Mouse (Mus musculus) kidney, adult 2 months (tissue): ENCODE data around the gene Cdh6. TPM values are rescaled to one million over a fixed set of nuclear protein-coding genes. Genes with fewer than 3 reads are reported as not detected.
A peak's percentile ranks its signal among the peaks of the same experiment; 100 is the strongest.

ENCODE experiments used
- DNase-seq: peaks from one replicate; pipeline ENCODE4 v3.0.0; 2021
- H3K27ac ChIP-seq: fragments of 200-500 bp; 2 replicates; pipeline ENCODE4 v1.5.1; 2012; ENCODE audit warnings: low read depth, low read length, control low read depth, inconsistent platforms; ENCODE audit not compliant: insufficient read depth
- H3K27me3 ChIP-seq: fragments of 200-500 bp; replicated peaks from 2 replicates; pipeline ENCODE4 v1.6.1; 2012; ENCODE audit warnings: mild to moderate bottlenecking, moderate library complexity, low read length, inconsistent platforms; ENCODE audit not compliant: control insufficient read depth, insufficient read depth
- H3K36me3 ChIP-seq: fragments of 200-500 bp; 2 replicates; pipeline ENCODE4 v1.6.1; 2012; ENCODE audit warnings: mild to moderate bottlenecking, moderate library complexity, low read length, inconsistent platforms; ENCODE audit not compliant: control insufficient read depth, insufficient read depth
- H3K4me1 ChIP-seq: fragments of 200-500 bp; 2 replicates; pipeline ENCODE4 v1.6.1; 2011; ENCODE audit warnings: low read length; ENCODE audit not compliant: control insufficient read depth, insufficient read depth
- H3K4me3 ChIP-seq: fragments of 200-500 bp; 2 replicates; pipeline ENCODE4 v1.5.1; 2011; ENCODE audit warnings: mild to moderate bottlenecking, low read depth, low read length, control low read depth; ENCODE audit not compliant: insufficient read depth
- CTCF ChIP-seq: fragments of 200-500 bp; conservative IDR thresholded peaks from 2 replicates; pipeline ENCODE4 v1.5.1; 2011; ENCODE audit warnings: low read depth, mild to moderate bottlenecking, control low read depth, low read length, moderate library complexity, mixed read lengths; ENCODE audit not compliant: insufficient read depth, insufficient read length
- POLR2A ChIP-seq: fragments of 200-500 bp; IDR thresholded peaks from one replicate; pipeline ENCODE4 v1.6.1; 2011; ENCODE audit warnings: low read depth, low read length, control low read depth
- WGBS: fragments of 180-500 bp; shearing (Covaris S2); methylation state at CpG from one replicate; pipeline ENCODE4 v1.1.7; 2018; 5-methylcytosine and 5-hydroxymethylcytosine counted together
- polyA plus RNA-seq: library from polyadenylated mRNA; depleted of rRNA; stranded (reverse); fragments of >200 nt; gene quantifications from 2 replicates; pipeline ENCODE4 v1.2.3, GENCODE M21; 2012

Gene Cdh6
- polyA plus RNA-seq, 1 experiment: 1.8 TPM

DNA sequence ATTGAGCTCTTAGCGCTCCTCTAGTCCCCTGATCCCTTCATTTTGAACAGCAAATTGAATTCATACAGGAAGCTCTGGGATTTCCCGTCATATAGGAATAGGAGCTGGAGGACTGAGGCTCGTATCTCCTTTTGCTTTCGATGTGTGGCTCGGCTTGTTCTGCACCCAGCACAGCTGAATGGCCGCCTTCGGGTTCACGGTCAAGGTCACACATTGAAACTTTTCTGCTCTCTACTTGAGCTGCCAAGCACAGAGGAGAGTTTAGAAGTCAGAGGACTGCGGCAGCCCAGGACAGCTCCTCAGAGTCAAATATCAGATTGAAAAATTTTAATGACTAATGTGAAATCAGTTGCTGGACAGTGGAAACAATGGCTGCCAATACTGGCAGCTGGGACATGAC lies 88.7 kb downstream of the Cdh6 start:
- Histone ChIP-seq H3K36me3 (no peaks in the 10 kb centered on the region), H3K4me1 (no peaks in the 10 kb centered on the region), H3K27ac (no peak overlapping the region), H3K4me3 (no peak overlapping the region), H3K27me3 (no peaks in the 10 kb centered on the region)
- 62% methylated on average over 9 of the region's 9 CpGs for WGBS
- TF ChIP-seq CTCF (no peak), POLR2A (no peak)
- no peak for DNase-seq

DNA sequence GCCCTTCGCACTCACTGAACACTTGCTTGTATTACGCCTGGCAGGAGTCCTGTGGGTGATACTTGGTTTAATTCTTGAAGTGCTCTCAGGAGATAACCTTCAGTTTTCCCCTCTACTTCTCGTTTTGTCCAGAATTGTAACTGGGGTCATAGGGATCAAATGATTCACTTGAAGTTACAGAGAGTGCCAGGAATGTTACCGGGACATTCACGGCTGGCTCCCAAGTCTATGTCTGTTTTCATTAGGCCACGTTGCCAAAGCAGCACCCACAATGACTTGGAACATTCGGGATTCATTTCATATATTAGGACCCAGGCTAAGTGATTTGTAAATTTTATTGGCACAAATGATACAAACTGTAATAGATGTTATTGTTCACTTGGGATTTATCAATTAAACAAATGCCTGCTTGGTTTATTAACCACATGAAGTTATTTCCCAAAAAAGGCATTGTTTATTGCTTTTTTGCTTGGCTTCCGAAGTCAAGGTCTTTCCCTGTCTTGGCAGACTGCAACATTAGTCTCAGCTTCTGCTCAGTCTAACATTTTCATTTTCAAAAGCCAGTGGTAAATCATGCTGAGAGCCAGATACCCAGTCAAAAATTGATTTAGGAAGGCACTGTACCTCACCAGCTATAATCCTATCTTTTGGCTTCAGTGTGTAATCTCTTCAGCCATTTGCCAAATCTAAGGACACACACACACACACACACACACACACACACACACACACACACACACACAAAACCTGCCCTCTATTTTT lies 96.4 kb downstream of the Cdh6 start:
- Histone ChIP-seq H3K4me1 (no peaks in the 10 kb centered on the region), H3K36me3 (no peaks in the 10 kb centered on the region), H3K27ac (no peak overlapping the region), H3K27me3 (no peaks in the 10 kb centered on the region), H3K4me3 (no peak overlapping the region)
- WGBS: 58% methylated on average over 8 of the region's 8 CpGs
- DNase-seq: no peak
- no peak for TF ChIP-seq CTCF
- TF ChIP-seq POLR2A: no peak

- Histone ChIP-seq H3K36me3 (no peaks in the 10 kb centered on the region), H3K27ac (no peak overlapping the region), H3K4me1 (no peaks in the 10 kb centered on the region), H3K4me3 (no peak overlapping the region), H3K27me3 (no peaks in the 10 kb centered on the region)
- TF ChIP-seq POLR2A (no peak), CTCF (no peak)
- WGBS: 60% methylated on average over 4 of the region's 4 CpGs
- DNase-seq: no peak
These were observed 99.4 kb downstream of the Cdh6 start for GRCm38 (mm10) chr15:13074047-13074446.

- TF ChIP-seq POLR2A: no peak
- no peak for TF ChIP-seq CTCF
- Histone ChIP-seq H3K27ac (no peak overlapping the region), H3K4me3 (no peak overlapping the region), H3K4me1 (no peaks in the 10 kb centered on the region), H3K36me3 (no peaks in the 10 kb centered on the region), H3K27me3 (no peaks in the 10 kb centered on the region)
- DNase-seq: no peak
These were observed 105.3 kb downstream of the Cdh6 start for GRCm38 (mm10) chr15:13068213-13068516.

DNA sequence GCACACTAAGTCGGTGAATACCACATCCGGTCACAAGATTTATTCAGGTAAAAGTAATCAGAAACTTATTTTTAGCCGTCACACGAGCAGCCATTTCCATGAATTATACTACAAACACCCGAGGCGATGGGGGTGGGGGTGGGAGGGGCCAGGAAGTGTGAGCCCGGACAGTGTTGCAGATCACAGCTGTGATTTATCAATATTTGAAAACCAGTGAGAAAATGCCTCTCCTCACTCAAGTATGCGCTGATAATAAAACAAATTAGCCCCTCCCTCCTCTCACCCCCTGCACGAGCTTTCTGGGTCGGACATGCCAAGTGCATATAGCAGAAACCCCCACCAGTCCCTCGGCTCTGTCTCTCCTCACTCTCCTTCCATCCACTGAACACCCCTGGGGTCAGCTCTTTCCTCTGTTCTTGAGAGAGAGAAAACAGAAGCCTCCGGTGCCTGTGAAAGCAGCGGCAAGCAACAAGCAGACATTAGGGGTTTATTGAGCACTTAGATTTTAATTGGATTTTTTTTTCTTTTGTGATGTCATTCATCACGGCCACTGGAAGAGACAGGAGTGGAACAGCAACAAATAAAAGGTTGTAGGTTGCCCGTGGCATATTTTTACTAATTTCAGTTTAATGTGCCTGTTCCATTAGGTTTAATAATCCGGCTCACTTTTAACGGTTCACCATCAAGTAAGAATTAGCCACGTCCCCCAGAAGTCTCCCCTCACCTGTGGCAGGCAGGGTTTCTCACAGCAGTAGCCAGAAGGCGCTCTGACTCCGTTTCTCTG lies 105.9 kb downstream of the Cdh6 start:
- Histone ChIP-seq H3K4me1 (no peaks in the 10 kb centered on the region), H3K27ac (no peak overlapping the region), H3K36me3 (no peaks in the 10 kb centered on the region), H3K27me3 (no peaks in the 10 kb centered on the region), H3K4me3 (peak overlapping the region; percentile 26; the same call in 1 of the 2 replicates)
- TF ChIP-seq POLR2A (no peak), CTCF (no peak)
- 12% methylated on average over 20 of the region's 20 CpGs for WGBS
- DNase-seq: no peak

DNA sequence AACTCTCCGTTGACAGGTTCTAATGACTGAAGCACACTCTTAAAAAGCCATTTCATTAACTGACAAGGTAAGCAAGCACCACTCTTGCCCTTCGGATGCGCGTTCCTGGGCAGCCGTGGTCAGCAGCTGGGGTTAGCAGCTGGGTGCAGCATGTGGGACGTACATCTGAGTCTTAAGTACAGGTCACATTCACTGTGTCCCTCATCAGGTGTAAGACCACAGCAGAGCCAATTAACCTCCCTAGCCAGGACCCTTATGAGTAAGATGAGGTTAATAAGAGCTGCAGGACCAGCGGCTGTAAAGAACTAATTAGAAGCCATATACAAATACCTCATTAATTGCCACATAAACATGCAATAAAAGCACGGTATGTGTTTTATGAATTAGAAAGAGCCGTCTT lies 106.7 kb downstream of the Cdh6 start:
- no peaks in the 10 kb centered on the region for H3K4me1 ChIP-seq
- no peaks in the 10 kb centered on the region for H3K36me3 ChIP-seq
- H3K27ac ChIP-seq: no peak overlapping the region
- 36% methylated on average over 9 of the region's 9 CpGs for WGBS
- TF ChIP-seq CTCF (no peak), POLR2A (no peak)
- DNase-seq: no peak
- H3K27me3 ChIP-seq: no peaks in the 10 kb centered on the region
- no peak overlapping the region; the same call in 1 of the 2 replicates for H3K4me3 ChIP-seq

GRCm38 (mm10) chr15:13063633-13064032 lies 109.8 kb downstream of the Cdh6 start:
- no peak overlapping the region for H3K4me3 ChIP-seq
- H3K27me3 ChIP-seq: no peaks in the 10 kb centered on the region
- no peak for TF ChIP-seq POLR2A
- H3K4me1 ChIP-seq: no peaks in the 10 kb centered on the region
- H3K27ac ChIP-seq: no peak overlapping the region
- DNase-seq: no peak
- no peaks in the 10 kb centered on the region for H3K36me3 ChIP-seq
- WGBS: 95% methylated on average over 13 of the region's 13 CpGs
